Mouse (Mus musculus) limb, embryonic 15.5 days (tissue): ENCODE measurements around the gene Spg7. TPM values are rescaled to one million over a fixed set of nuclear protein-coding genes. Genes with fewer than 3 reads are reported as not detected.
A peak's percentile ranks its signal among the peaks of the same experiment; 100 is the strongest.

Experiments
- ATAC-seq: fragments of 200-750 bp; cut with Nextera tagmentation; 2 replicates; pipeline ENCODE4 v1.8.0; 2017; ENCODE audit warnings: low read depth, moderate TSS enrichment; ENCODE audit not compliant: insufficient number of reproducible peaks, low FRiP score, low TSS enrichment
- H3K27ac ChIP-seq: fragments of 300-500 bp; sonication (generic); 2 replicates; pipeline ENCODE4 v1.5.1; 2015; ENCODE audit warnings: moderate library complexity, mild to moderate bottlenecking, inconsistent platforms
- H3K27me3 ChIP-seq: fragments of 300-500 bp; sonication (generic); 2 replicates; pipeline ENCODE4 v1.6.1; 2015; ENCODE audit warnings: inconsistent platforms
- H3K36me3 ChIP-seq: fragments of 300-500 bp; sonication (generic); 2 replicates; pipeline ENCODE4 v1.6.1; 2015; ENCODE audit warnings: inconsistent platforms
- H3K4me1 ChIP-seq: fragments of 300-500 bp; sonication (generic); 2 replicates; pipeline ENCODE4 v1.6.1; 2015; ENCODE audit warnings: inconsistent platforms
- H3K4me2 ChIP-seq: fragments of 300-500 bp; sonication (generic); 2 replicates; pipeline ENCODE4 v1.6.1; 2015; ENCODE audit warnings: mild to moderate bottlenecking, inconsistent platforms
- H3K4me3 ChIP-seq: fragments of 300-500 bp; sonication (generic); 2 replicates; pipeline ENCODE4 v1.5.1; 2015; ENCODE audit warnings: mild to moderate bottlenecking, inconsistent platforms
- H3K9ac ChIP-seq: fragments of 300-500 bp; sonication (generic); 2 replicates; pipeline ENCODE4 v1.6.1; 2015; ENCODE audit warnings: inconsistent platforms
- H3K9me3 ChIP-seq: fragments of 300-500 bp; sonication (generic); 2 replicates; pipeline ENCODE4 v1.6.1; 2016; ENCODE audit warnings: inconsistent platforms
- WGBS: fragments of 180-500 bp; shearing (Covaris S2); methylation state at CpG from one replicate; pipeline ENCODE4 v1.1.7; 2015; 5-methylcytosine and 5-hydroxymethylcytosine counted together
- microRNA-seq: library from miRNA; unstranded; fragments of <30 nt; microRNA quantifications from one replicate; pipeline ENCODE4, GENCODE M21; 2016
- polyA plus RNA-seq: library from polyadenylated mRNA; unstranded; fragments of >200 nt; fragmentation: Nextera tagmentation; extraction: Ambion mirVana; gene quantifications from 2 replicates; pipeline ENCODE4 v1.2.1, GENCODE M21; 2015

The Spg7 gene
- polyA plus RNA-seq, 1 experiment from 2014 or later, result 38.5 TPM

GRCm38 (mm10) chr8:123138741-123139140 lies 76.0 kb downstream of the Spg7 start:
- no peak for ATAC-seq

GRCm38 (mm10) chr8:123141741-123142462 lies 79.2 kb downstream of the Spg7 start:
- peak; percentile 25; the same call in 1 of the 2 replicates for ATAC-seq
- Histone ChIP-seq H3K9me3 (no peaks in the 10 kb centered on the region), H3K27ac (peak overlapping the region; percentile 87), H3K9ac (no peak overlapping the region), H3K4me2 (no peak overlapping the region), H3K4me3 (no peak overlapping the region), H3K4me1 (peaks cover 39% of the 10 kb centered on the region), H3K27me3 (no peaks in the 10 kb centered on the region), H3K36me3 (no peaks in the 10 kb centered on the region)
- WGBS, result 44% methylated on average over 14 of the region's 14 CpGs

More at GRCm38 (mm10) chr8:123138741-123139140, 76.0 kb downstream of the Spg7 start:
- no peaks in the 10 kb centered on the region for H3K36me3 ChIP-seq
- 45% methylated on average over 4 of the region's 4 CpGs for WGBS
- no peak overlapping the region for H3K4me2 ChIP-seq
- H3K9me3 ChIP-seq, result no peaks in the 10 kb centered on the region
- no peaks in the 10 kb centered on the region for H3K27me3 ChIP-seq
- H3K9ac ChIP-seq, result no peak overlapping the region
- H3K4me1 ChIP-seq, result peaks cover 48% of the 10 kb centered on the region
- H3K27ac ChIP-seq, result peak overlapping the region; percentile 90; the same call in 1 of the 2 replicates
- H3K4me3 ChIP-seq, result no peak overlapping the region

DNA sequence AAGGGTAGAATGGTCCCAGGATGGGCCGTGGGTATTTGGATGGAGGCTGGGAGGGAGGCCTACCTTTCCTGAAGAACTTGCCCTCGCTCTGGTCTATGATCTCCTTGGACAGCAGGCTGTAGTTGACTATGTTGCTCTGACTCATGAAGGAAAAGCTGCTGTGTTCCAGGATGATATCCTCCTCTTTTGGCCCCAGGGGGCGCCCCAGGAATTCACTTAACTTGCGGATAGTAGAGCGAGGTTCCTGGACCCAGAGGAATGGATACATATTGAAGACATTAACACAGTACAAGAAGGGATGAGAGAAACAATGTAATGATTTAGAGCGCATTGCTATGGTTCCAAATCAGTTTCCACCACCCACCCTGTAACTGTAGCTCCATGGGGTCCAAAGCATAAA lies 82.5 kb downstream of the Spg7 start:
- Histone ChIP-seq H3K27me3 (no peaks in the 10 kb centered on the region), H3K4me1 (peaks cover 19% of the 10 kb centered on the region), H3K4me2 (no peak overlapping the region), H3K9me3 (no peaks in the 10 kb centered on the region), H3K4me3 (no peak overlapping the region), H3K27ac (no peak overlapping the region), H3K36me3 (no peaks in the 10 kb centered on the region), H3K9ac (no peak overlapping the region)
- 51% methylated on average over 6 of the region's 6 CpGs for WGBS
- no peak for ATAC-seq

DNA sequence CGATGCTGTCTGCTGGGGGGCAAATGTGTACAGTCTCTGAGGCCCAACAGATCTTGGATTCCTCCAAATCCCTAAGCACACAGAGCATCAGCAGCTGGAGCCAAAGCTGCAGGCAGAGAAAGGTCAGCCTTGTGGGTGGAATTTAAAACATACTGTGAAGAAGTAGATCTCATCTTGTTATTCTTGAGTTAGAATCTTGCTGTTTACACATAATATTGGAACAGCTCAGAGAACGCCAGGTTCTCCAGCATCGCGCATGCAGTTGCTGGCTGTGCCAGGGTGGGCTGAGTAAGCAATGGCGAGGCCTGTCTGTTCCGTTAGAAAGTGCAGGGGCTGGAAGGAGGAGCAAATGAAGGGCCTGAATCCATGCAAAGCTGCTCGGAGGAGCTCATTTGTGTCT lies 83.6 kb downstream of the Spg7 start:
- Histone ChIP-seq H3K4me1 (peaks cover 15% of the 10 kb centered on the region), H3K36me3 (no peaks in the 10 kb centered on the region), H3K4me3 (no peak overlapping the region), H3K27me3 (no peaks in the 10 kb centered on the region), H3K4me2 (no peak overlapping the region), H3K9ac (no peak overlapping the region), H3K27ac (0 out of 2 replicates have a peak overlapping the region, but pooled peaks have one; percentile 7), H3K9me3 (no peaks in the 10 kb centered on the region)
- 77% methylated on average over 7 of the region's 7 CpGs for WGBS
- no peak for ATAC-seq

Small RNAs within 50 kb of the gene (microRNA-seq; reads per million reads assigned to microRNA genes)
- gene Mir7079, result not detected
- not detected for gene Mir7080

Other genes with a start within 250 kb of the Spg7 start
- 16.5 and 33.3 TPM in 2 replicates for gene Cdh15, start 215.0 kb upstream of the Spg7 start, polyA plus RNA-seq
- 44.8 and 45.3 TPM in 2 replicates for gene Ankrd11, start 20.7 kb upstream of the Spg7 start, polyA plus RNA-seq
- gene Rpl13, start 39.4 kb downstream of the Spg7 start, polyA plus RNA-seq, result 1,386 and 1,581 TPM in 2 replicates
- gene Cpne7, start 54.4 kb downstream of the Spg7 start, polyA plus RNA-seq, result 0.84 and 1.2 TPM in 2 replicates
- 41.0 and 41.7 TPM in 2 replicates for gene Sult5a1, start 95.4 kb downstream of the Spg7 start, polyA plus RNA-seq
- gene Dpep1, start 123.3 kb downstream of the Spg7 start, polyA plus RNA-seq, result 6.9 and 9.0 TPM in 2 replicates
- 166 and 176 TPM in 2 replicates for gene Chmp1a, start 149.8 kb downstream of the Spg7 start, polyA plus RNA-seq
- gene Spata33, start 149.9 kb downstream of the Spg7 start, polyA plus RNA-seq, result 3.5 and 3.9 TPM in 2 replicates
- 30.0 and 33.4 TPM in 2 replicates for gene Cdk10, start 161.9 kb downstream of the Spg7 start, polyA plus RNA-seq
- gene Spata2l, start 173.3 kb downstream of the Spg7 start, polyA plus RNA-seq, result 5.6 and 5.9 TPM in 2 replicates
- gene Zfp276, start 191.3 kb downstream of the Spg7 start, polyA plus RNA-seq, result 25.4 and 28.4 TPM in 2 replicates
- 27.2 and 29.4 TPM in 2 replicates for gene Vps9d1, start 191.4 kb downstream of the Spg7 start, polyA plus RNA-seq